12 mouse cellular contexts compared by ENCODE assay signal in the genomic region with DNA sequence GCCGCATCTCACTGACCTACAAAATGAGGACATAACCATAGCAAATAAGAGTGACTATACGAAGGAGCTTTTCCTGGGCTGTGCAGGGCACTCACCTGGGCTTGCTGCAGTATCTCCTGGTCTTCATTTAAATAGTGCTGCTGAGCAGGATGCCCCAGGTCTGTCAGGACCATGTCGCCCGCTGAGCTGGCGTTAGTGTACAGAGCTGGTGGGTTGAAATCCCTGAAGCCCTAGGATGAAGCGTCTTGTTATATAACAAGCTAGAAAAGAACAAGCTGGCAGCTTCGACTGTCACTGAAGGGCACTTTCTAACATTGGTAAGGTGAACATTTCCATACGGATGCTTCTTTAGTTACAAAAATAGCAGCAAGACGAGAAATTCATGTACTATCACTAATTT.
"Had no signal": no experiment of that assay in that cellular context is flagged by ENCODE, and none has a peak within 500 bp of the region (broad histone marks: within the 10 kb centered on the region; RNA-seq: fewer than 3 reads in every experiment).

No protein-coding gene starts in this region.

- DNase-seq: retina, postnatal 1 day; right cerebral cortex, adult 18-20 months; right cerebral cortex, postnatal 14 days; right cerebral cortex, postnatal 25 days; right cerebral cortex, postnatal 4 days; spleen, adult 18-20 months; thymus, adult 18-20 months; thymus, adult 2 months; thymus, postnatal 14 days; thymus, postnatal 25 days; thymus, postnatal 36 days; thymus, postnatal 4 days had no signal
